Mouse (Mus musculus) kidney, adult 2 months (tissue): ENCODE data around the gene Pcp2. TPM values are rescaled to one million over a fixed set of nuclear protein-coding genes. Genes with fewer than 3 reads are reported as not detected.
A peak's percentile ranks its signal among the peaks of the same experiment; 100 is the strongest.

Source experiments
- DNase-seq: peaks from one replicate; pipeline ENCODE4 v3.0.0; 2021
- H3K27ac ChIP-seq: fragments of 200-500 bp; 2 replicates; pipeline ENCODE4 v1.5.1; 2012; ENCODE audit warnings: low read depth, low read length, control low read depth, inconsistent platforms; ENCODE audit not compliant: insufficient read depth
- H3K27me3 ChIP-seq: fragments of 200-500 bp; replicated peaks from 2 replicates; pipeline ENCODE4 v1.6.1; 2012; ENCODE audit warnings: mild to moderate bottlenecking, moderate library complexity, low read length, inconsistent platforms; ENCODE audit not compliant: control insufficient read depth, insufficient read depth
- H3K36me3 ChIP-seq: fragments of 200-500 bp; 2 replicates; pipeline ENCODE4 v1.6.1; 2012; ENCODE audit warnings: mild to moderate bottlenecking, moderate library complexity, low read length, inconsistent platforms; ENCODE audit not compliant: control insufficient read depth, insufficient read depth
- H3K4me1 ChIP-seq: fragments of 200-500 bp; 2 replicates; pipeline ENCODE4 v1.6.1; 2011; ENCODE audit warnings: low read length; ENCODE audit not compliant: control insufficient read depth, insufficient read depth
- H3K4me3 ChIP-seq: fragments of 200-500 bp; 2 replicates; pipeline ENCODE4 v1.5.1; 2011; ENCODE audit warnings: mild to moderate bottlenecking, low read depth, low read length, control low read depth; ENCODE audit not compliant: insufficient read depth
- CTCF ChIP-seq: fragments of 200-500 bp; conservative IDR thresholded peaks from 2 replicates; pipeline ENCODE4 v1.5.1; 2011; ENCODE audit warnings: low read depth, mild to moderate bottlenecking, control low read depth, low read length, moderate library complexity, mixed read lengths; ENCODE audit not compliant: insufficient read depth, insufficient read length
- POLR2A ChIP-seq: fragments of 200-500 bp; IDR thresholded peaks from one replicate; pipeline ENCODE4 v1.6.1; 2011; ENCODE audit warnings: low read depth, low read length, control low read depth
- WGBS: fragments of 180-500 bp; shearing (Covaris S2); methylation state at CpG from one replicate; pipeline ENCODE4 v1.1.7; 2018; 5-methylcytosine and 5-hydroxymethylcytosine counted together
- polyA plus RNA-seq: library from polyadenylated mRNA; depleted of rRNA; stranded (reverse); fragments of >200 nt; gene quantifications from 2 replicates; pipeline ENCODE4 v1.2.3, GENCODE M21; 2012; rRNA removed

The Pcp2 gene
- not detected in 2 replicates for polyA plus RNA-seq

DNA sequence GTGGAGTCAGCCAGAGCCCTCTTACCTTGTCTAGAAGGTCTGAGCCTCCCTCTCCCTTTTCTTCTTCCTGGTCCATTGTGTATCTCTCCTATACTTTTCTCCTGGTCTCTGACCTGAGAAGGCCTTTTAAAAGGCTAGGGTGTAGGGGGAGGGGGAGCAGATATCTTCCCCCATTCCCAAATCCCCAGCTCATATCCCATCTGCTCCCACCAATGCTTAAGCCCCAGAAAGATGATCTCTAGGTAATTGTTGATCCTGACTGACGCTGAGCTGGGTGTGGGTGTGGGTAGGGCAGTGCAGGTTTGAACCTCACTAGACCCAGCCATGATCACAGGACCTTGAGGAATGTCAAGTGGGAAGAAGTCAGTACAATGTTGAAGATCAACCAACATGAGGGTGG is at the start of gene Pcp2:
Gene Pcp2 (minus strand): TSS at position 101 of the 400 bp plus-strand sequence.
- DNase-seq, result no peak
- Histone ChIP-seq H3K4me3 (no peak within 1 kb of the TSS), H3K36me3 (no peaks in the 10 kb centered on the region), H3K27me3 (no peaks in the 10 kb centered on the region), H3K27ac (no peak within 1 kb of the TSS), H3K4me1 (0 out of 2 replicates have a peak, but pooled peaks cover 7% of the 10 kb centered on the region)
- 68% methylated on average over 1 of the region's 1 CpGs for WGBS
- TF ChIP-seq POLR2A, result no peak
- no peak for TF ChIP-seq CTCF

DNA sequence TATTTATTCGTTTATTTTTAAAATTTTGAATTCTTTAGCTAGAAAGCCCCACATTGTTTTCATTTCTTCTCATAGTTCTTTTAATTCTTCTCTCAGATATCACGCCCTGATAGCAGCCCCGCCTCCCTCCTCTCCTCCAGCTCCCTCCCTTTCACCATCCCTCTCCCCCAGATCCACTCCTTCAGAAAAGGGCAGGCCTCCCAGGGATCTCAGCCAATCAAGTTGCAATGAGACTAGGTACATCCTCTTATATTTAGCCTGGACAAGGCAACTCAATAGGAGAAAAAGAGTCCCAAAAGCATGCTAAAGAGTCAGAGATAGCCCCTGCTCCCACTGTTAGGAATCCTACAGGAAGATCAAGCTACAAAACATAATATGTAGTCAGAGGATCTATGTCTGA is 49.3 kb upstream of the Pcp2 start:
- Histone ChIP-seq H3K4me3 (no peak overlapping the region), H3K27me3 (no peaks in the 10 kb centered on the region), H3K27ac (no peak overlapping the region), H3K36me3 (no peaks in the 10 kb centered on the region), H3K4me1 (peaks cover 4% of the 10 kb centered on the region; the same call in 1 of the 2 replicates)
- no peak for DNase-seq
- TF ChIP-seq POLR2A, result no peak
- TF ChIP-seq CTCF, result no peak
- 68% methylated on average over 3 of the region's 3 CpGs for WGBS

DNA sequence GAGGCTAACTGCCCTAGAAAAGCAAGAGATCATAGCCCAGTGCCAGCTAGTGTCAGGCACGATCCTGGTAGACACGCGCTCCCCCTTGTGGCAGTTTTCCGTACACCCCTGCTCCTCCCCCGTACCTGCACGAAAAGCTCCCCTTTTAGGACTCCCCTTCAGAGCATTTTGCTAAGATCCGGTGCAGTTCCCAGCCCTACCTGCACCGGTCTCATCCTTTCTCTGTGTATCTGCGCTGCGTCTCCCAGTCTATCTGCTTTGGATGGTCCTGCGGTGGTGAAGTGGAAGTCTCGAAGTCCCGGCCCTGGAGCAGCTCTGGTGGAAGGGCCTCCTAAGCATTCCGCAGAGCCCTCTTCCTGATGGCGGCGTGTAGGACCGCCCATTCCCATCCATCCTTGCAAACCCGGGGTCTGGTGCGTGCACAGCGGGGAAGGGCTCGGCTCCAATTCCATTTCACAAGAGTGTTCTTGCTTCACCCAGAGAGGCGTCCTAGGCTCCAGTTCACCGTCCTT is 46.7 kb upstream of the Pcp2 start, which contains the start of gene Fcor:
Gene Fcor (minus strand): TSS at position 383 of the 512 bp plus-strand sequence.
- Histone ChIP-seq H3K27me3 (no peaks in the 10 kb centered on the region), H3K36me3 (no peaks in the 10 kb centered on the region), H3K27ac (no peak within 1 kb of the TSS), H3K4me1 (no peaks in the 10 kb centered on the region; the same call in 1 of the 2 replicates), H3K4me3 (peak within 1 kb of the TSS; percentile 70)
- DNase-seq, result peak; percentile 86
- under 1% methylated on average over 23 of the region's 23 CpGs for WGBS
- TF ChIP-seq POLR2A, result no peak
- TF ChIP-seq CTCF, result peak; percentile 95

DNA sequence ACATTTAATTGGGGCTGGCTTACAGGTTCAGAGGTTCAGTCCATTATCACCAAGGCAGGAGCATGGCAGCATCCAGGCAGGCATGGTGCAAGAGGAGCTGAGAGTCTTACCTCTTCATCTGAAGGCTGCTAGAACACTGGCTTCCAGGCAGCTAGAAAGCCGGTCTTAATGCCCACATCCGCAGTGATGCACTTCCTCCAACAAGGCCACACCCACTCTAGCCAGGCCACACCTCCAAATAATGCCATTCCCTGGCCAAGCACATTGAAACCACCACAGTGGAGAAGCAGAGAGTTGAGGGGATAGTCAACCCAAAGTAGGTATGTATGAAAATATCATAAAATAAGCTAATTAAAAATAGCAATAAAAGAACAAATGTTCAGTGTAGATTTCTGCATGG is 45.0 kb upstream of the Pcp2 start:
- WGBS, result 72% methylated on average over 2 of the region's 2 CpGs
- Histone ChIP-seq H3K27ac (no peak overlapping the region), H3K4me1 (no peaks in the 10 kb centered on the region; the same call in 1 of the 2 replicates), H3K36me3 (no peaks in the 10 kb centered on the region), H3K27me3 (no peaks in the 10 kb centered on the region), H3K4me3 (no peak overlapping the region)
- TF ChIP-seq POLR2A, result no peak
- no peak for TF ChIP-seq CTCF
- DNase-seq, result no peak

DNA sequence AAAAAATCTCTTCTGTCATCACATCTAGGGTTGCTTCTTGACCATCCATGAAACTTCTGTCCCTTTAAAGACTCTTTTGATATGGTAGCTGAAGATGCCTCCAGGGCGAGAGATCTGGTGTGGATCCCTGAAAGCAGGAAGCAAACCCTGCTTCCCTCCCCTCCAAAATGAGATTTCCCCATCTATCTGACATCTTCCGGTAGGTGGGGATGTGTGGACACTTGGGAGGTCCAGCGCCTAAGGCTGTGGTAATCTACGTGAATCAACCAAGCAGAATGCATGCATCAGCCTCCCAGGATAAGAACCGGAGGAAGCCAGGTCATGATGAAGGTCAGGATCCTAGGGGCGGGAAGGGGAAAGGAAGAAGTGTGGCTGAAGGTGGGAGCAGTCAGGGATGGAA is 40.2 kb upstream of the Pcp2 start, which contains the start of gene Mcemp1:
Gene Mcemp1 (plus strand): TSS at position 248 of the 400 bp plus-strand sequence.
- no peak within 1 kb of the TSS for H3K4me3 ChIP-seq
- no peaks in the 10 kb centered on the region for H3K27me3 ChIP-seq
- DNase-seq, result no peak
- TF ChIP-seq CTCF (no peak), POLR2A (no peak)
- no peak within 1 kb of the TSS for H3K27ac ChIP-seq
- H3K36me3 ChIP-seq, result no peaks in the 10 kb centered on the region
- no peaks in the 10 kb centered on the region for H3K4me1 ChIP-seq
- 59% methylated on average over 6 of the region's 6 CpGs for WGBS

DNA sequence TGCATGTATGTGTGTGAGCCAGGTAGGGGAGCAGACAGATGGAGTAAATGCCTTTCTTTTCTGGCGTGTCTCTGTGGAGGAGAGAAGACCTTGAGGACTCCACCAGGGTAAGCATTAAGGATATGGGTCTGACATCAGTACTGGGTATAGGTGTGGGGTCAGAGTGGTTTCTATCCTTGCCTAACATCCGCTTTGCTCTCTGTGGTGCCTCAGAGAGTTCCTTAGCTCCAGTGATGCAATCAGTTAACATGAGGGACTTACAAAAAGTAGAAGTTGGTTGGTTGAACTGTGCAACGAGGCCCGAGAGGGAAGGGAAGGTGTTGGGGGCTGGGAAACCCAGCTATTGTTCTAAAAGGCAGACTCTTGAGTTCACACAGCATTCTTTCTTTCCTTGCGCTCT is 39.1 kb upstream of the Pcp2 start:
- H3K4me1 ChIP-seq, result no peaks in the 10 kb centered on the region
- H3K27ac ChIP-seq, result no peak overlapping the region
- 58% methylated on average over 5 of the region's 5 CpGs for WGBS

DNA sequence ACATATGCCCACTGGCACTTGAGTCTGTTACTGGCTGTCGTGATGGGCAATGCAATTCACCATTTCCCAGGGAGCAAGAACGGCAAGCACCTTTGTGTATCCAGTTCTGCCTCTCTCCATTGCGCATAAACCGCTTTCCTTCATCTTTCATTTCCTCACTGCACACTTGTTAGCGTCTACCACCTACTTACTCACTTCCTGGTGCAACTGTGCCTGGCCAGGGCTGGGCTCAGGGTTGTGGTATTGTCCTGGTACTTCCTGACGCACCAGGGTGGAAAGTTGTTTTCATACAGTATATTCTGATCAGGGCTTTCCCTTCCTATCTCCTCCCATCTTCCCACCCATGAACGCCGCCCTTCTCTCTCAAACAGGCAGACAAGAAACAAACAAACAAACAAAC is 35.5 kb upstream of the Pcp2 start:
- H3K36me3 ChIP-seq, result no peaks in the 10 kb centered on the region
- no peaks in the 10 kb centered on the region for H3K27me3 ChIP-seq
- no peak overlapping the region for H3K4me3 ChIP-seq
- DNase-seq, result no peak
- 82% methylated on average over 8 of the region's 8 CpGs for WGBS
- H3K27ac ChIP-seq, result no peak overlapping the region
- no peaks in the 10 kb centered on the region for H3K4me1 ChIP-seq
- TF ChIP-seq POLR2A (no peak), CTCF (no peak)

More for the DNA sequence above, 39.1 kb upstream of the Pcp2 start:
- Histone ChIP-seq H3K4me3 (no peak overlapping the region), H3K27me3 (no peaks in the 10 kb centered on the region), H3K36me3 (no peaks in the 10 kb centered on the region)
- no peak for TF ChIP-seq CTCF
- no peak for TF ChIP-seq POLR2A
- no peak for DNase-seq
